Mouse (Mus musculus) lung, postnatal 10 days (tissue): ENCODE measurements at regions not wholly inside any gene's neighbourhood (a gene's known extent, or its start where the extent isn't known, plus 50 kb on each side); places are given as distances from the start of the nearest gene placed in this dataset.

ENCODE experiments used
- DNase-seq: peaks from one replicate; pipeline ENCODE4 v3.0.0; 2021

- no peak for DNase-seq
Measured at GRCm38 (mm10) chr5:54741440-54741839, 743.1 kb downstream of the Stim2 start.

GRCm38 (mm10) chr5:54746973-54747372 is 748.7 kb downstream of the Stim2 start:
- no peak for DNase-seq

GRCm38 (mm10) chr5:54753372-54753771 is 755.1 kb downstream of the Stim2 start:
- no peak for DNase-seq

GRCm38 (mm10) chr5:54759657-54760056 is 761.4 kb downstream of the Stim2 start:
- no peak for DNase-seq

- no peak for DNase-seq
Measured at GRCm38 (mm10) chr5:54763019-54763418, 764.7 kb downstream of the Stim2 start.

GRCm38 (mm10) chr5:54796953-54797450 is 798.7 kb downstream of the Stim2 start:
- peak; percentile 30 for DNase-seq

GRCm38 (mm10) chr5:54827076-54827475 is 828.8 kb downstream of the Stim2 start:
- no peak for DNase-seq
